Mouse (Mus musculus): ENCODE data around the gene Prmt3. TPM values are rescaled to one million over a fixed set of nuclear protein-coding genes. Genes with fewer than 3 reads are reported as not detected.

The Prmt3 gene
- total RNA-seq, 2 experiments from 2014 or later = 37.2 to 37.5 TPM

DNA sequence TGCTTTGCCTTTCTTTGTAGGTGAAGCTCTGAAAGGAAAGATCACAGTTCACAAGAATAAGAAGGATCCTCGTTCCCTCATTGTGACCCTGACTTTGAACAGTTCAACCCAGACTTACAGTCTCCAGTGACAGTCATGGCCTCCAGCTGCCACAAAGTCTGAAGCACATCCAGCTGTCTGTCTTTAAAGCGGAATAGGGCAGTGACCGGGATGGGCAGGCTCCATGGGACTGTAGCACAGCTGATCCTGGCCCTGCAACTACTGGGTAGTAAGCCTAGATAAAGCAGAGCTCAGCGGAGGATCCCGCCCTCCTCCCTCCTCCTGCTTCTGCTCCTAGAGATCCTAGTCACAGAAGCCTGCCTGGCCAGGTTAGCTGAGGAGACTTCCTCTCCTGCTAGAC lies 79.2 kb downstream of the Prmt3 start:
- no peak for DNase-seq

- no peak for DNase-seq
Observed at GRCm38 (mm10) chr7:49858257-49858656, 80.1 kb downstream of the Prmt3 start.

DNA sequence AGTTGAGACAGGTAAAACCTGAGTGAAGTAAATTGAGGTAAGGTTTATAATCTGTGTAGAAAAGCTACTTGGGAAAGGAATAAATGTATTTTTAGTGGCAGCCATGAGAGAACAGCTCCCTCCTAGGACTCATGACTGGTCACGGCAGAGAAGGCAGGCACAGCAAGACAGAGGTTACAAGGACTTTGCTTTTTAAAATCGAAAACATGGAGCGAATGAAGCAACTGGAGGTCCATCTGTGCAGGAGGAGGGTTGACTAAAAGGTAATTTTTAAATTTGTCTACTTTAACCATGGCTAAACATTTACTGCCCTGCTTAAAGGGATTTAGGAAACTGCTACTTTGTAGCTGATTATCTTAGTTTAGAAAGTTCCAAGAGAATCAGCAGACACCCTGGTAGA lies 81.7 kb downstream of the Prmt3 start:
- DNase-seq = no peak

DNA sequence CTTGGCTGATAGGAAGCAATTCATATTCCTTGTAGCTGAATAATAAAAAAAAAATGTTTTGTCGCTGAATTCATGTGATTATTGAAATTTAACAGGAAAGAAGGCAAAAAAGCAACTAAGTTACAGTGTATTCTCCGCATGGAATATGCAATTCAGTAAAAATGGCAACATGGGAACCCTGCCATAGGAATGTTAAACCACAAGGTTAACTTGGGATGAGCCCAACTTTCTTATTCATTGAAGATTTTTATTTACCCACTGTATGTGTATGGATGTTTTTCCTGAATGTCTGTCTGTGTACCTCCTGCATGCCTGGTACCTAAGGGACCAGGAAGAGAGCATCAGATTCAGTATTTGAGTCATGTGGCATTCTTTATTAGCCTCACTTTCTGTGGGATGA lies 83.0 kb downstream of the Prmt3 start:
- DNase-seq = no peak

GRCm38 (mm10) chr7:49863753-49864152 lies 85.6 kb downstream of the Prmt3 start:
- DNase-seq = no peak

DNA sequence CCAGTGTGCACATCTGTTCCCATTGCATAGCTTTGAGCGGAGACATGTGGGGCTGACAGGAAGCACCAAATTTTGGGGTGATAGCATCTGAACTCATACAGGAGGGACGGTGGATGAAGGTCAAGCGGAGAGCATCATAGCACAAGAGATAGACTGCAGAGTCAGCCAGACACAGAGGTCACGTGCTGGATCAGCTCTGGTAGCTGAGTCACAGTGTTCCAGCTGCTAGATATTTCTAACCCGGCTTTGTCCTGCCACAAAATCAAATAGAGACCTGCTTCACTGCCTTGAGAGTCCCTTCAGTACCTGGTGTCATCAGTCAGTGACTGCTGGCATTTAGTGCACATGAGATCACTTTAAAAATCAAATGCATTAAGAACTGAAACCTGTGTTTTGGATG lies 91.5 kb downstream of the Prmt3 start:
- DNase-seq = no peak

DNA sequence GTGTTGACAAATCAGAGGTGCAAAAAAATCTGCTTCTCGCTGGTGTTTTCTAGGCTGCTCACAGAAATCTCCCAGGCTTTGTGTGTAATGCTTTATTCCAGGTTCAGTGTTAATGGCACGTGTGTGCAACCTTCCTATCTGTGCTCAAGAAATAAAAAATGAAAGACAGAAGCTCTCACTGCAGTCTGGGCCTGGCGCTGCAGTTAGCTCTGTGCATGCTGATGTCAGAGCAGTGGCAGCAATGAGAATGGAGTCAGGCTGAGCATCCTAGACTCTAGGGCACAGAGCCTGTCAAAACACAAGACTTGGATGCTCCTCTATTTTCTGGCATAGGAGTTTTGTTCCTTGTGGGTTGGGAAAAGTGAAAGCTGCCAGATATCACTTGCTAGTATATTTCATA lies 92.1 kb downstream of the Prmt3 start:
- no peak for DNase-seq

GRCm38 (mm10) chr7:49877307-49877706 lies 99.2 kb downstream of the Prmt3 start:
- DNase-seq = no peak

DNA sequence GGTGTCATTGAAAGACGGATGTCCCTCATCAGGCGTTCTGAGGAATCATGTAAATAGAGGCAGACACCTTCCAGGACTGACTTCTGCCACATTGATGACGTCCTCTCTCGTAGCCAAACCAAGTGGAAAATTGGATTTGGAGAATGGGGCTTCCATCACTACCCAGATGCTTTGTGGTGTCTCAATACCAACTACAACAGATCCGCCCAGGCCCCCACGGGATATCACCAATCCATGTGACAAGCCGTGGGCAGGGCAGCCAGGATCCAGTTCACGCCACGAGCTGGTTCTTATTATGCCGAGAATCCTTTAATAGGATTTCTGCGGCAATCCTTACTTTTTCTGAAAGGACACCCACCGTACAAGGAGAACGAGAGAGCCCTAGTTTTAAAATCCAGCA lies 100.9 kb downstream of the Prmt3 start:
- no peak for DNase-seq

DNA sequence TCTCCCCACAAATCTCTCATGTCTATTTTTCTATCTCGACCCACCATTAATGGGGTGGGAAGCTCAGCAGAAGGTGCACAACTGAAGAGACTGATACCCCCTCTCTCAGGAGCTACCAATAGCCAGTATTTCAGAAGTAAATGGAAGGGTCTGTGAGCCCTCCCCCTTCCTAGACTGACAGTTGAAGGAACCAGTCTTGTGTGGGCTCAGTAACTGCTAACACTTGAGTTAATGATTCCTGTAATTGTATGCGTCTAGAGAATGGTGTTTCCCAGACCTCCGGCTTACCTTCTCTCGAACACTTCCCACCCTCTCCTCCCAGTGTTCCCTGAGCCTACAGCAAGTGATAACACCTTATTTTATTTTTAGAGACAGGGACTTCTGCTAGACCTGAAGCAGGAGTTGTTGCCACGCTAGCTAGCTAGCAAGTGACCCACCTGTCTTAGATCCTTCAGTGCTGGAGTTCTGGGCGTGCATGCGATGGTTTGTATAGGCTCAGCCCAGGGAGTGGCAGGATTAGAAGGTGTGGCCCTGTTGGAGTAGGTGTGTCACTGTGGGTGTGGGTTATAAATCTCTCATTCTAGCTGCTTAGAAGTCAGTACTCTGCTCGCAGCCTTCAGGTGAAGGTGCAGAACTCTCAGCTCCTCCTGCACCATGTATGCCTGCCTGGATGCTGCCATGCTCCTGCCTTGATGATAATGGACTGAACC lies 102.0 kb downstream of the Prmt3 start:
- no peak for DNase-seq

DNA sequence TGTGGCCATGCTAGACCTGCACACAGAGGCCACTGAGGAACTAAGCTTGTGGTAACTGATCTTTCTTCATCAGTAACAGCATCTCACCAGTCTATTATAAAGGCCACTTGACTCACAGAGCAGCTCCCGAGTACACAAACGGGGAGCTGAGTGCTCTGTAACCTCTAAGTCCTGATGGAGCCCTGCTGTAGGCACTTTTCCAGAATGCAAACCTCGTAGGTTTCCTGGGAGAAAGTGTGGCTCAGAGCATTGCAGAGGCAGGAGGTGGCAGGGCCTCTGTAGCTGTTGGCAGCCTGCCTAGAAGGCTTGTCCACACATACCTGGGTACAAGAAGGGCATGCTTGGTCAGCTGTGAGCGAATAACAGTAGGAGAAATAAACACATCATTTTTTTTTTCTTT lies 104.1 kb downstream of the Prmt3 start:
- DNase-seq = no peak

DNA sequence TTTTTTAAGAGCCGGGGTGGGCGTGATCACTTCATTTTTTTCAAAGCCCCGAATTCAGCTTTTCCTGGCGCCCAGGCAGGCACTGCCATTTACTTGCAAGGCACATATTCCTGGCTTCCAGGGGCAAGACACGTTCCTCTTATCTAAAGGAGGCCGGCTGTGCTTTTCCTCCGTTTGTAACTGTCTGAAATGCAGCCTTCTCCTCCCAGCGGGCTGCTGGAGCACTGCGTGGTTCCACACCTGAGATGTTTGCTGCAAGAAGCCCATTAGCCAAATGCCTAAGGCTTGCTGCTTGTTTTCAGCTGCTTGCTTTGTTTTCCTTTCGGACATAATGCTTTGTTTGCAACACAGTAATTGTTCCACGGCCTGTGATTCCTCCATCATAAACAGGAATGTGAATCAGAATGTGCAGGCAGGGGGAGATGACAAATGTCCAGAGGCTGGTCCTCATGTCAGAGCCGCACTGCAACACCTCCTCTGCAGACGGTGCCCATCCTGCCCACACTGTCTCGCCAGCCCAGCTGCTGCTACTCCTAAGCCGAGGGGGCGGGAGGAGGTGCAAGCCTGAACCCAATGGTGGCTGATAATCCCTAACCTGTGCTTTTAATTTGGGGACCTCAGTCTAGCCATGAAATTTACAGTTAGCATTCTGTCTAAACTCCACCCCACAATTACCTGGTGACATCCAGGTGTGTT lies 104.7 kb downstream of the Prmt3 start:
- DNase-seq = no peak

GRCm38 (mm10) chr7:49887776-49888390 lies 109.7 kb downstream of the Prmt3 start:
- no peak for DNase-seq

DNA sequence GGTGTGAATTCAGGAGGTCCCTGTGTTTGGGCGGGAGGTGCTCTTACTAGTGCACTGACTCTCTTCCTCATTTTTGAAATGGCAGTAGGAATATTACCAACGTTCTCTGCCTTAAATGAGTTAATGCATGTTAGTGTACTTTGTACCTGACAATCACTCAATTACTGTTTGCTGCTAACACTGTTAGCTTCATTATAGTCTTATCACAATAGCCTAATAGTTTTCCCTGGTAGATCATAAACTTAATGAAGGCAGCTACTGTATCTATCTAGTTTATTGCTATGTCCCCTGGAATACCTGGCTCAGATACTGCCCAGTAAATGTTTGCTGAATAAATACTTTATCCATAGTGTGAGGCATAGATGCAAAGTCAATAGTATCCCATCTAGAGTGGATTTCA lies 116.6 kb downstream of the Prmt3 start:
- no peak for DNase-seq

GRCm38 (mm10) chr7:49895296-49895695 lies 117.2 kb downstream of the Prmt3 start:
- DNase-seq = no peak

GRCm38 (mm10) chr7:49902003-49902552 lies 123.9 kb downstream of the Prmt3 start:
- DNase-seq = no peak

DNA sequence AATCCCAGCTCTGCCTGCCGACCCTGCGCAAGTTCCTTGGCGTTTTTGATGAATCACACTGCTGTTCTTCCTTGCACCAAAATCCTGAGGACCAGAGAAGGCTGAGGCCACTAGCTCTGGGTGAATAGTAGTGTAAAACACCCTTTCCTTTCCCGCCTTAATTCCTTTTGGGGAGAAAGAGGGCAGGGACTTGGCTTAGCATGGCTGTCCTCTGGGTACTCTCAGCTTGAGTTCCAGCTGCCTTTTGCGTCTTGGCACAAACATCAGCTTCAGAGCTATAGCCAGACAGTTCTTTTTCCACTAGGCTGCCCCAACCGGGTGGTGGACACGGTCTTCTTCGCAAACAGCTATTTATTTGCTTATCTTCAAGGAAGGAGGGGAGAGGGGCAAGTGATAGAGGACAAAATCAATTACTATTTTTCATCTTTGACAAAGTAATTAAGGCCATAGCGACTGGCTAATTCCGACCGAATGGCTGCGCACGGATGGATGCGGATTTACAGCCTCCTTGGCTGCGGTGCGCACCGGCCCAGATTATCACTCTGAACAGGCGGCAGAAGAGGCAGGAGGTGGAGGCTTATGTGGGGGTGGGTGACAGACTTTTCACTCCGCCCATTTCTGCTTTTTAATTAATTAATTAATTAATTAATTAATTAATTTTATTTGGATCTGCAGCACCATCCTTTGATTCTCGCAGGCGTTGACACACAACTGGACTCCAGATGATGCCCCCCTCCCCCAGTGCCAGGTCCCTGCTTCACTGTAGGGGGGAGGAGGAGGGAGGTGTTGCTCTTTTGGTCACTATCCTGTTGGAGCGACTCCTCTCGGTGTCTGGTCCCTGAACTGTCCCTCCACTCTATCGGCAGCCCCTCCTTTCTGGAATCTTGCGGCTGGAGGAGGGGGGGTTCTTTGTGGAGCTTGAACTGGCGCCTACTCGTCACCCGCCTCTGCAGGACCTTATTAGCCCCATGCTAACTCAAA lies 129.3 kb downstream of the Prmt3 start:
- DNase-seq = no peak

Other genes with a start within 250 kb of the Prmt3 start
- gene Dbx1, start 141.5 kb upstream of the Prmt3 start, total RNA-seq (2021) = not detected
- gene Htatip2, start 19.2 kb upstream of the Prmt3 start, total RNA-seq (2021) = 10 to 100 TPM; 10.0 to 12.7 TPM
- gene Slc6a5, start 131.8 kb downstream of the Prmt3 start, total RNA-seq (2021) = under 1 TPM in 1 of 2 experiments, not detected in 1; 0.05 TPM
- 10 to 100 TPM; 47.2 to 54.5 TPM for gene Nell1, start 196.5 kb downstream of the Prmt3 start, total RNA-seq (2021)

Data from layer of hippocampus, postnatal 36 days (tissue).